Mouse (Mus musculus): ENCODE data around the gene Sdhb. TPM values are rescaled to one million over a fixed set of nuclear protein-coding genes. Genes with fewer than 3 reads are reported as not detected.

The Sdhb gene
- polyA plus RNA-seq (2015; fragmentation: Nextera tagmentation; extraction: Ambion mirVana) = 399 and 401 TPM in 2 replicates

DNA sequence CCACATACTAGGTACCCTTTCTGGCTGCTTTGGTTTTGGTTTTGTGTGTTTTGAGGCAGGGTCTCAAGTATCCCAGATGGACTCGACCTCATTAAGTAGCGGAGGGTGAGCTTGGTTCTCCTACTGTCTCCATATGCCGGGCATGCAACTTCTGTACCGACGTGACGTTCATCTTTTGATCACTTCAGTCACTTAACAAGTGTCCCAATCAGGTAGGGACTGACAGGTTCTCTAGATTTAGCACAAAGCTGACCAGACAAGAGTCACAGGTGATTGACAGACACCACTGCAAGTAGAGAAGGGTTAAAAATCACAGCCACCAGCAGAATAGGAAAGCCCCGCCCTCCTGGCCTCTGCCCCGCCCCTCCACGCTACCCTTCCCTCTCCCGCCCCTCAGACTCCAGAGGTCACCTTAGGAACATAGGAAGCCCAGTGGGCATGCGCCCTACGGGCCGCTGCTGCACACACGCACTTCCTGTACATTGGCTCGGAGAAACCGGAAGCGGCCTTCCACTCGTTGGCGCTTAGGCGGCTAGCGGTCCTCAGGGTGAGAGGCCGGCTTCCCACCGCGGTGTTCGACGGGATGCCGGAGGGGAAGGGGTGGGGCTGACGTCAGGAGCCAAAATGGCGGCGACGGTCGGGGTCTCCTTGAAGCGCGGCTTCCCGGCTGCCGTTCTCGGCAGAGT is at the start of gene Sdhb:
TSS of gene Sdhb (plus strand) at position 423 of the 686 bp plus-strand sequence.
- H3K27ac ChIP-seq (ENCODE audit: low read length) = peak within 1 kb of the TSS; percentile 85
- 1% methylated on average over 37 of the region's 37 CpGs for WGBS

DNA sequence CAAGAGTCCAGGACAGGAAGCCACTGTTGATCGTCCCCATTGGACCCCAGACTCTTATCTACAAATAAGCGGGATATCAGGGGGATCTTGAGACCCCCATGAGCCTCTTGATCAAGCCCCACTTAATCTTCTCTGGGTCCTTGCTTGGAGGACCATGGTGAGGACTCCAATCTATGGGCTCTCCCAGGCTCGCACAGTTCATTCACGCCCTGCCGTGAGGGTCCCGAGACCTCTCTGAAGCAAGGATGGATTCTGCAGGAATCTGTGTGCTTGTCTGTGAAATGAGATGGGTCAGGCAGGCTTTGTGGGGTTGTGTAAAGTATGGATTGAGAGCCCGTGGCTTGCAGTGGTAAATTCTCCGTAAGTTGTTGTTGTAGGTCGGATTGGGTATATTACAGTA is 49.6 kb upstream of the Sdhb start:
- Histone ChIP-seq H3K4me2 (ENCODE audit: low read depth, low read length) (no peak overlapping the region), H3K9me3 (replicated peaks; ENCODE audit: control insufficient read depth, low read length) (no peaks in the 10 kb centered on the region), H3K27ac (ENCODE audit: low read length) (no peak overlapping the region), H3K4me1 (ENCODE audit: control insufficient read depth, insufficient read depth, low read length) (peaks cover 6% of the 10 kb centered on the region; the same call in 1 of the 2 replicates), H3K36me3 (ENCODE audit: control insufficient read depth, insufficient read depth, low read length) (no peaks in the 10 kb centered on the region), H3K9ac (ENCODE audit: low read length) (no peak overlapping the region), H3K27me3 (ENCODE audit: control insufficient read depth, insufficient read depth, low read length) (no peaks in the 10 kb centered on the region; the same call in 1 of the 2 replicates), H3K4me3 (replicated peaks; ENCODE audit: low read length) (no peak overlapping the region)
- WGBS = 86% methylated on average over 9 of the region's 9 CpGs
- no peak for ATAC-seq (ENCODE audit: insufficient read depth, low FRiP score)

More for the DNA sequence above, at the start of gene Sdhb:
- Histone ChIP-seq H3K27me3 (ENCODE audit: control insufficient read depth, insufficient read depth, low read length) (no peaks in the 10 kb centered on the region; the same call in 1 of the 2 replicates), H3K4me2 (ENCODE audit: low read depth, low read length) (peak within 1 kb of the TSS; percentile 93), H3K4me3 (replicated peaks; ENCODE audit: low read length) (peak within 1 kb of the TSS; percentile 82), H3K36me3 (ENCODE audit: control insufficient read depth, insufficient read depth, low read length) (no peaks in the 10 kb centered on the region), H3K9me3 (replicated peaks; ENCODE audit: control insufficient read depth, low read length) (no peaks in the 10 kb centered on the region), H3K4me1 (ENCODE audit: control insufficient read depth, insufficient read depth, low read length) (peaks cover 32% of the 10 kb centered on the region), H3K9ac (ENCODE audit: low read length) (peak within 1 kb of the TSS; percentile 95)
- ATAC-seq (ENCODE audit: insufficient read depth, low FRiP score) = peak; percentile 96

DNA sequence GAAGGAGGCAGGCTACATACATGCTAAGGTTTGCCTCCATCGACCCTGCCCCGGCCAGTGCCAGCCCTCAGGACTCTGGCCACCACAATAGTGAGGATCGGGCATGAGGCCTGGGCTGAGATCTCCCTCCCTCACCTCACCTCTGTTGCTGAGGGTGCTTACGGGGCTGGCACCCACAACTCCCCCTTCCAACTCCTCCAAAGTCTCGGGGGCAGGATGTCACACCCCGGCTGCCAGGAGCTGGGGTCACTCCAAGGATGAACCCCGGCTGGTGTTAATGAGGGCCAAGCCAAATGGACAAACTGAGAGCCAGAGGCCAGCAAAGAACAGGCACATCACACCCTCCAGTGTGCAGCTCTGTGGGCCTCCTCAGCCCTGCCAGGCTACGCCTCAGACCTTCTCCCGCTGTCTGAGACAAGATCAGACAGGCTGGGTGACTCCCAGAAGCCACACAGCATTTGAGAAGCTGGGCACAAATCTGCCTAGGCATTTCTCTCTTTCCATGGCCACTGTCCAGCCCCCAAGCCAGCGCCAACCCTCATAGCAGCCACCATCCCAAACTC is 48.7 kb upstream of the Sdhb start:
- no peak overlapping the region for H3K27ac ChIP-seq (ENCODE audit: low read length)
- 74% methylated on average over 10 of the region's 10 CpGs for WGBS
- no peaks in the 10 kb centered on the region for H3K9me3 ChIP-seq (replicated peaks; ENCODE audit: control insufficient read depth, low read length)
- no peak for ATAC-seq (ENCODE audit: insufficient read depth, low FRiP score)
- H3K36me3 ChIP-seq (ENCODE audit: control insufficient read depth, insufficient read depth, low read length) = no peaks in the 10 kb centered on the region
- H3K4me2 ChIP-seq (ENCODE audit: low read depth, low read length) = no peak overlapping the region
- no peak overlapping the region for H3K9ac ChIP-seq (ENCODE audit: low read length)
- peaks cover 4% of the 10 kb centered on the region; the same call in 1 of the 2 replicates for H3K4me1 ChIP-seq (ENCODE audit: control insufficient read depth, insufficient read depth, low read length)
- no peaks in the 10 kb centered on the region for H3K27me3 ChIP-seq (ENCODE audit: control insufficient read depth, insufficient read depth, low read length)
- no peak overlapping the region for H3K4me3 ChIP-seq (replicated peaks; ENCODE audit: low read length)

DNA sequence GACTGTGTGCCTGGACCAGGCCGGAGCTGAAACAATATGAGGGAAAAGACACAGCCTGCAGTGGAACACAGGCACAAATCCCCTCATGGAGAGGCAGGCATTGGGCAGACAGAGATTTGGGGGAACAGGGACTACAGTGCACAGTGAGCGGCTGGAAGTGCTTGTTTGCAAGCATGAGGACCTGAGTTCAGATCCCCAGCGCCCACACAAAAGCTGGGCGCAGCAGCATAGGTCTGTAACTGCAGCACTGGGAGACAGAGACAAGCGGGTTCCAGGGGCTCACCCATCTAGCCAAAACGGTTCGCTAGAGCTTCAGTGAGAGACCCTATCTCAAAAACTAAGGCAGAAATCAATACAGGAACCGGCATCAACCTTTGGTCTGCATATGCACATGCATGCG is 47.4 kb upstream of the Sdhb start:
- Histone ChIP-seq H3K4me3 (replicated peaks; ENCODE audit: low read length) (no peak overlapping the region), H3K4me1 (ENCODE audit: control insufficient read depth, insufficient read depth, low read length) (peaks cover 4% of the 10 kb centered on the region; the same call in 1 of the 2 replicates), H3K9me3 (replicated peaks; ENCODE audit: control insufficient read depth, low read length) (no peaks in the 10 kb centered on the region), H3K9ac (ENCODE audit: low read length) (no peak overlapping the region), H3K4me2 (ENCODE audit: low read depth, low read length) (no peak overlapping the region), H3K27me3 (ENCODE audit: control insufficient read depth, insufficient read depth, low read length) (no peaks in the 10 kb centered on the region), H3K27ac (ENCODE audit: low read length) (no peak overlapping the region), H3K36me3 (ENCODE audit: control insufficient read depth, insufficient read depth, low read length) (no peaks in the 10 kb centered on the region)
- 87% methylated on average over 9 of the region's 9 CpGs for WGBS
- ATAC-seq (ENCODE audit: insufficient read depth, low FRiP score) = no peak

DNA sequence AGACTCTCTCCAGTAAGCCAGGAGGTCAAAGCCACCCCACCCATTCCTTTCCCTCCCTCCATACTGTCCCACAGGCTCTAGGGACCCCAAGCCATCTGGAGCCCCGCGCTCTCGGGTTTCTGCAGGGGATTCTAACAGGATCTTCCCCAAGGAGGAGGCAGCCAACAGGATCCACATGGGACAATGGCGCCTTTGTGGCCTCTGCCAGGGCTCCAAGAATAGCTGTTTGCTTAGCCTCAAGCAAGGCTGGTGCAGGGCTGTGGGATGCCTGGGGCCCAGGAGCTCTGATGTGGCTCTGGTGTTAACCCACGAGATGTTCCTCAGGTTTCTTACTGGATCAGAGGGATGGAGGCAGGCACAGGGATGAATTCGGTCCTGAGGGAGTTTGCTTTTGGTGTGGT is 46.3 kb upstream of the Sdhb start:
- Histone ChIP-seq H3K27ac (ENCODE audit: low read length) (no peak overlapping the region), H3K4me2 (ENCODE audit: low read depth, low read length) (no peak overlapping the region), H3K27me3 (ENCODE audit: control insufficient read depth, insufficient read depth, low read length) (no peaks in the 10 kb centered on the region), H3K36me3 (ENCODE audit: control insufficient read depth, insufficient read depth, low read length) (no peaks in the 10 kb centered on the region), H3K9ac (ENCODE audit: low read length) (no peak overlapping the region), H3K9me3 (replicated peaks; ENCODE audit: control insufficient read depth, low read length) (no peaks in the 10 kb centered on the region), H3K4me1 (ENCODE audit: control insufficient read depth, insufficient read depth, low read length) (peaks cover 4% of the 10 kb centered on the region; the same call in 1 of the 2 replicates), H3K4me3 (replicated peaks; ENCODE audit: low read length) (no peak overlapping the region)
- ATAC-seq (ENCODE audit: insufficient read depth, low FRiP score) = 0 out of 2 replicates have a peak, but pooled peaks have one; percentile 9
- 53% methylated on average over 6 of the region's 6 CpGs for WGBS

DNA sequence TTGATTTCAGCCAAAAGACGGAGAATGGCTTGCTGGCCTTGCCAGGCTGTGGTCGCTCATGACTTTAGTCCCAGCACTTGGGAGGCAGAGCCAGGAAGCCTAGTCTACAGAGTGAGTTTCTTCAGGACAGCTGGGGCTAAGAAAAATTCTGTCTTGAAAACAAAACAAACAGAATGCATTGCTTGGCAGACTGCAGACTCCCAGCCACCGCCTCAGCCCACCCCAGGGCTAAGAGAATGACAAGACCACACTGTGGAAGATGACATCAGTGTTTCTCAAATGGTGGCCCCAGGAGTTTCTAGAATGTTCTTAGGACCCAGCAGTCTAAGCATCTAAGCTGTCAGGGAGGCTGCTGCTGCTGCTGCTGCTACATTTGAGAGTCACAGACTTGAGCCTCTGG is 45.8 kb upstream of the Sdhb start:
- 55% methylated on average over 3 of the region's 3 CpGs for WGBS
- no peak overlapping the region for H3K4me2 ChIP-seq (ENCODE audit: low read depth, low read length)
- no peak overlapping the region for H3K4me3 ChIP-seq (replicated peaks; ENCODE audit: low read length)
- no peak for ATAC-seq (ENCODE audit: insufficient read depth, low FRiP score)
- no peak overlapping the region; the same call in 1 of the 2 replicates for H3K27ac ChIP-seq (ENCODE audit: low read length)
- no peaks in the 10 kb centered on the region for H3K27me3 ChIP-seq (ENCODE audit: control insufficient read depth, insufficient read depth, low read length)
- no peaks in the 10 kb centered on the region for H3K9me3 ChIP-seq (replicated peaks; ENCODE audit: control insufficient read depth, low read length)
- H3K4me1 ChIP-seq (ENCODE audit: control insufficient read depth, insufficient read depth, low read length) = peaks cover 4% of the 10 kb centered on the region; the same call in 1 of the 2 replicates
- no peaks in the 10 kb centered on the region for H3K36me3 ChIP-seq (ENCODE audit: control insufficient read depth, insufficient read depth, low read length)
- no peak overlapping the region for H3K9ac ChIP-seq (ENCODE audit: low read length)

DNA sequence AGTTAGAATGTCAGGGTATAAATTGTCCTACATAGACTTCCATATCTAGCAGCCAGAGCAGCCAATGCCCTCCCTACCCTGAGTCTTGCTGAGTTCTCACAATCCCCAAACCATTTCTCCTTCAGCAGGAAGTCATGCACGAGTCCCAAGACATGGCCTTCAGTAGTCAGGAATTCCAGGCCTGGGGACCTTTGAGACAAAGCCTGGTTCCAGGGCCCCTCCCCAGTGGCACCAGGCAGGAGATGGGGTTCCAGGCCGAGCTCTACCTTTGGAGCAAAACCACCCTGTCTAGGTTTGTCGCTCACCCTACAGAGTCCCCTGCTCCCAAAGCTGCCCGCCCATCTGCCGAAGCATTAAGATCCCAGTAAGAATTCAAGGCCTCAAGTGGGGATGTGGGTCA is 44.7 kb upstream of the Sdhb start:
- WGBS = 89% methylated on average over 5 of the region's 5 CpGs

DNA sequence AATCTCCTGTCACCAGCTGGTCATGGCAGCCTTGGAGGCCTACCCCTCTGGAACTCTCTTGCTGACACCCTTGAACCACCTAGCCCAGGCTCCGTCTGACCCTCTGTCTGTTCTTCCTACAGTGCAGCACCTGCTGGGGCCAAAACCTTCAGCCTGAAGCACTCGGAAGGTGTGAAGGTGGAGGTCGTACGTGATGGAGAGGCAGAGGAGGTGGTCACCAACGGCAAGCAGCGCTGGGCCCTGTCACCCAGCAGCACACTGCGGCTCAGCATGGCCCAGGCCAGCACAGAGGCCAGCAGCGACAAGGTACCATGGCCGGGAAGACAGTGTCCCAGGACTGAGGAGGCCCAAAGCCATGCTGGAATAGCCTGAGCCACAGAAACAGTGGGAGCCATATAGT is 43.6 kb upstream of the Sdhb start:
- 84% methylated on average over 9 of the region's 9 CpGs for WGBS
- Histone ChIP-seq H3K27ac (ENCODE audit: low read length) (no peak overlapping the region), H3K4me3 (replicated peaks; ENCODE audit: low read length) (no peak overlapping the region), H3K27me3 (ENCODE audit: control insufficient read depth, insufficient read depth, low read length) (no peaks in the 10 kb centered on the region), H3K9ac (ENCODE audit: low read length) (no peak overlapping the region), H3K4me2 (ENCODE audit: low read depth, low read length) (no peak overlapping the region), H3K4me1 (ENCODE audit: control insufficient read depth, insufficient read depth, low read length) (no peaks in the 10 kb centered on the region), H3K9me3 (replicated peaks; ENCODE audit: control insufficient read depth, low read length) (no peaks in the 10 kb centered on the region), H3K36me3 (ENCODE audit: control insufficient read depth, insufficient read depth, low read length) (no peaks in the 10 kb centered on the region)
- no peak for ATAC-seq (ENCODE audit: insufficient read depth, low FRiP score)

More for the DNA sequence above, 44.7 kb upstream of the Sdhb start:
- Histone ChIP-seq H3K9ac (ENCODE audit: low read length) (no peak overlapping the region), H3K27me3 (ENCODE audit: control insufficient read depth, insufficient read depth, low read length) (no peaks in the 10 kb centered on the region), H3K9me3 (replicated peaks; ENCODE audit: control insufficient read depth, low read length) (no peaks in the 10 kb centered on the region), H3K36me3 (ENCODE audit: control insufficient read depth, insufficient read depth, low read length) (no peaks in the 10 kb centered on the region), H3K4me3 (replicated peaks; ENCODE audit: low read length) (no peak overlapping the region), H3K4me2 (ENCODE audit: low read depth, low read length) (no peak overlapping the region), H3K4me1 (ENCODE audit: control insufficient read depth, insufficient read depth, low read length) (no peaks in the 10 kb centered on the region), H3K27ac (ENCODE audit: low read length) (no peak overlapping the region)
- no peak for ATAC-seq (ENCODE audit: insufficient read depth, low FRiP score)

DNA sequence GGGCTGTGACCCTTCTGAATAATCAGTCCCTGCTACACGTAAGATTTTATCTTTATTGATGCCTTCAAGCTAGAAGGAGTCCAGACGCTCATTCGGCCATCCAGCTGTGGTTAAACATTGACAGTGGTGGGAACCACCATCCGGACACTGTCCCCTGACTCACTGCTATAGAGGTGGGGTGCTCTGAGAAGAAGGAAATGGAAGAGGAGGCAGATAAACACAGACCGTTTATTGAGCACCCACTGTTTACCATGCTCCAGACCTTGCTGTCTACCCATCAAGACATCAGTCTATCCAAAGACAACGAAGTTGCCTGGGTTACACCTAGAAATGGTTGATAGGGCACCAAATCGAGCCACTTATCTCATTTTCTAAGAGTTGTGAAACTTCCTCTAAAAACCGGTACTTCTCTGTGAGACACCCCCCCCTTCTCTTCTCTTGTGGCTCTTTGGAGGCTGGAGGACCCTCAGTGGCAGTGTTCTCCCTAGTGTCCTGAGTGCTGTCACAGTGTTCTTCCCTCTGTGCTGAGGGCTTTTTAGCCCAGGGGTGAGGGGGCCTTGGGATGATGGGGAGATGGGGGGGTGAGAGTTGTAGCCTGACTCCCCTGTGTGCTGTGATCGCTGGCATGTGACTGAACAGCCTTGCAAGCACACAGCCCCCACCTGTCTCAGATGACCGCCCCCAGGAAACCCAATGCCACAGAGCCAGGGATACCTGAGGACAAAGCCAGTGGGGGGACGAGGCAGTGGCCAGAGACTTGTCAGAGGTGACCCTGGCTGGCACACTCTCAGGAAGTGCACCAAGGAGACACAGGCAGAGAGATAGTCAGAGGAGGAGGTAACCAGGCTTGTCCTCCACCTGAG is 40.8 kb upstream of the Sdhb start:
- Histone ChIP-seq H3K9ac (ENCODE audit: low read length) (no peak overlapping the region), H3K9me3 (replicated peaks; ENCODE audit: control insufficient read depth, low read length) (no peaks in the 10 kb centered on the region), H3K36me3 (ENCODE audit: control insufficient read depth, insufficient read depth, low read length) (no peaks in the 10 kb centered on the region), H3K4me1 (ENCODE audit: control insufficient read depth, insufficient read depth, low read length) (no peaks in the 10 kb centered on the region), H3K4me3 (replicated peaks; ENCODE audit: low read length) (no peak overlapping the region), H3K27me3 (ENCODE audit: control insufficient read depth, insufficient read depth, low read length) (no peaks in the 10 kb centered on the region), H3K27ac (ENCODE audit: low read length) (no peak overlapping the region), H3K4me2 (ENCODE audit: low read depth, low read length) (no peak overlapping the region)
- WGBS = 48% methylated on average over 11 of the region's 11 CpGs
- ATAC-seq (ENCODE audit: insufficient read depth, low FRiP score) = no peak

All from stomach, embryonic 16.5 days (tissue).